Mouse (Mus musculus) stomach, postnatal 0 days (tissue): ENCODE results near the gene Dctpp1.

Experiments used
- CTCF ChIP-seq: IDR thresholded peaks from 2 replicates; pipeline ENCODE4 v1.5.1; 2016; ENCODE audit warnings: antibody characterized with exemption, low read depth, mild to moderate bottlenecking, moderate library complexity
- EP300 ChIP-seq: optimal IDR thresholded peaks from 2 replicates; pipeline ENCODE3; 2016; ENCODE audit warnings: antibody characterized with exemption

GRCm38 (mm10) chr7:127272566-127272965, 12.1 kb upstream of the Dctpp1 start:
- TF ChIP-seq CTCF (no peak), EP300 (no peak)
